Comparison of ENCODE assay signal across 8 mouse cellular contexts in genomic region chr3:41743436-41743835, GRCm38 (mm10). TPM values are rescaled to one million over a fixed set of nuclear protein-coding genes. Genes with fewer than 3 reads are reported as not detected.
DNase-seq lines count a peak whose midpoint lies in the region; ATAC-seq and TF ChIP-seq lines count a peak whose summit lies in the region.

No protein-coding gene starts in this region.

- H3K27ac ChIP-seq in embryonic facial prominence, embryonic 12.5 days = no peak overlapping the region
- H3K27ac ChIP-seq in lung, embryonic 16.5 days (ENCODE audit: low read length) = no peak overlapping the region
- no peak overlapping the region for H3K27ac ChIP-seq in stomach, postnatal 0 days (replicated peaks)

- intact Hi-C loops in heart, postnatal 25 days (cut with DNase I) = loop anchor here (5.0 to 10.0 kb wide), 2 partner anchors 661 to 789 kb away; partner anchors contain the start of gene Pgrmc2

- TF ChIP-seq EP300 in stomach, postnatal 0 days (optimal IDR thresholded peaks at IDR 0.05) = no peak

- H3K27me3 ChIP-seq in embryonic facial prominence, embryonic 12.5 days = no peaks in the 10 kb centered on the region
- H3K27me3 ChIP-seq in lung, embryonic 16.5 days (ENCODE audit: control insufficient read depth, insufficient read depth, low read depth, low read length) = no peaks in the 10 kb centered on the region
- H3K27me3 ChIP-seq in stomach, postnatal 0 days (ENCODE audit: control insufficient read depth, insufficient read depth, low read length) = no peaks in the 10 kb centered on the region

- ATAC-seq in embryonic facial prominence, embryonic 12.5 days (ENCODE audit: insufficient number of reproducible peaks, insufficient read depth, low FRiP score, low TSS enrichment) = no peak
- no peak for ATAC-seq in lung, embryonic 16.5 days (ENCODE audit: low read depth)
- no peak for ATAC-seq in stomach, postnatal 0 days (ENCODE audit: low FRiP score, low TSS enrichment)

- no peak overlapping the region for H3K9ac ChIP-seq in embryonic facial prominence, embryonic 12.5 days
- H3K9ac ChIP-seq in lung, embryonic 16.5 days (ENCODE audit: low read length) = no peak overlapping the region
- no peak overlapping the region for H3K9ac ChIP-seq in stomach, postnatal 0 days (ENCODE audit: low read length)

- no peak overlapping the region for H3K4me3 ChIP-seq in embryonic facial prominence, embryonic 12.5 days
- H3K4me3 ChIP-seq in lung, embryonic 16.5 days (ENCODE audit: low read length) = peak overlapping the region; percentile 24; the same call in 1 of the 2 replicates
- no peak overlapping the region; the same call in 1 of the 2 replicates for H3K4me3 ChIP-seq in stomach, postnatal 0 days (ENCODE audit: low read depth, low read length)

- WGBS in embryonic facial prominence, embryonic 12.5 days = 48% methylated on average over 6 of the region's 6 CpGs
- WGBS in lung, embryonic 16.5 days = 33% methylated on average over 6 of the region's 6 CpGs
- 34% methylated on average over 6 of the region's 6 CpGs for WGBS in stomach, postnatal 0 days

- DNase-seq in heart, adult 18-20 months = peak; percentile 14 to 30
- DNase-seq in heart, postnatal 25 days (ENCODE audit: low spot score) = no peak
- peak; percentile 62 for DNase-seq in MN1 (ENCODE audit: low spot score)
- DNase-seq in induced T-regulatory cell, adult 2 months (ENCODE audit: low read depth) = peak; percentile 57
- no peak for DNase-seq in stomach, postnatal 0 days (ENCODE audit: low spot score)
- no peak for DNase-seq in layer of hippocampus, adult 8-10 months (ENCODE audit: low spot score in 2 of 2)

- peak overlapping the region; percentile 68 for H3K4me2 ChIP-seq in embryonic facial prominence, embryonic 12.5 days (replicated peaks)
- peak overlapping the region; percentile 88 for H3K4me2 ChIP-seq in lung, embryonic 16.5 days (ENCODE audit: low read depth, low read length)
- H3K4me2 ChIP-seq in stomach, postnatal 0 days (replicated peaks; ENCODE audit: low read depth) = peak overlapping the region; percentile 75

- no peaks in the 10 kb centered on the region for H3K36me3 ChIP-seq in embryonic facial prominence, embryonic 12.5 days
- no peaks in the 10 kb centered on the region for H3K36me3 ChIP-seq in lung, embryonic 16.5 days (ENCODE audit: control insufficient read depth, insufficient read depth, low read length)
- no peaks in the 10 kb centered on the region for H3K36me3 ChIP-seq in stomach, postnatal 0 days (ENCODE audit: control insufficient read depth, insufficient read depth, low read length)

- H3K9me3 ChIP-seq in embryonic facial prominence, embryonic 12.5 days = no peaks in the 10 kb centered on the region
- H3K9me3 ChIP-seq in lung, embryonic 16.5 days (ENCODE audit: control insufficient read depth, low read length) = no peaks in the 10 kb centered on the region
- H3K9me3 ChIP-seq in stomach, postnatal 0 days (ENCODE audit: control insufficient read depth, low read length) = no peaks in the 10 kb centered on the region

- H3K4me1 ChIP-seq in embryonic facial prominence, embryonic 12.5 days = peaks cover 10% of the 10 kb centered on the region; the same call in 1 of the 2 replicates
- H3K4me1 ChIP-seq in lung, embryonic 16.5 days (replicated peaks; ENCODE audit: control insufficient read depth, insufficient read depth, low read length) = peaks cover 10% of the 10 kb centered on the region
- H3K4me1 ChIP-seq in stomach, postnatal 0 days (replicated peaks; ENCODE audit: control insufficient read depth, insufficient read depth) = no peaks in the 10 kb centered on the region

- TF ChIP-seq CTCF in stomach, postnatal 0 days (IDR thresholded peaks at IDR 0.05; ENCODE audit: low read depth) = peak; percentile 63

RNA-seq across cellular contexts. Expression of gene D3Ertd751e, which starts 1.0 kb away (rescaled TPM):
- total RNA-seq in heart, adult 18-20 months (2021) = 10 to 100 TPM; 10.1 to 16.8 TPM
- total RNA-seq in heart, postnatal 25 days (2021) = 1 to 10 TPM; 8.6 to 9.6 TPM
- 17.5 and 18.7 TPM in 2 replicates for polyA plus RNA-seq in embryonic facial prominence, embryonic 12.5 days (2016; fragmentation: Nextera tagmentation; extraction: Ambion mirVana)
- polyA plus RNA-seq in lung, embryonic 16.5 days (2015; fragmentation: Nextera tagmentation; extraction: Ambion mirVana) = 16.9 and 19.6 TPM in 2 replicates
- 7.4 and 8.3 TPM in 2 replicates for polyA plus RNA-seq in stomach, postnatal 0 days (2015; fragmentation: Nextera tagmentation; extraction: Ambion mirVana)
- 10 to 100 TPM in 3 of 4 experiments, 1 to 10 TPM in 1; 9.7 to 14.2 (median 11.9) TPM for total RNA-seq in layer of hippocampus, adult 8-10 months (2022)

RNA-seq across cellular contexts. Expression of gene Sclt1, which starts 1.1 kb away (rescaled TPM):
- total RNA-seq in heart, adult 18-20 months (2021) = 1 to 10 TPM; 6.4 to 7.3 TPM
- 1 to 10 TPM; 6.1 to 6.2 TPM for total RNA-seq in heart, postnatal 25 days (2021)
- 30.1 and 30.2 TPM in 2 replicates for polyA plus RNA-seq in embryonic facial prominence, embryonic 12.5 days (2016; fragmentation: Nextera tagmentation; extraction: Ambion mirVana)
- 14.8 and 15.5 TPM in 2 replicates for polyA plus RNA-seq in lung, embryonic 16.5 days (2015; fragmentation: Nextera tagmentation; extraction: Ambion mirVana)
- 8.4 and 8.6 TPM in 2 replicates for polyA plus RNA-seq in stomach, postnatal 0 days (2015; fragmentation: Nextera tagmentation; extraction: Ambion mirVana)
- total RNA-seq in layer of hippocampus, adult 8-10 months (2022) = 10 to 100 TPM; 15.2 to 20.5 (median 16.8) TPM

Comparison
In these comparisons a context has a peak if more than half of its experiments do, and no peak if none do; other contexts are left out.
1. DNase-seq: peak in heart, adult 18-20 months (2 of 2), MN1 (single experiment) and induced T-regulatory cell, adult 2 months (single experiment); none in heart, postnatal 25 days (single experiment), stomach, postnatal 0 days (single experiment) and layer of hippocampus, adult 8-10 months (0 of 2).
2. Peak in every context shown above with its lines, with median percentiles within 50 percentile points of each other: H3K4me2 ChIP-seq.